Mouse (Mus musculus): ENCODE data around the gene Cdc123.

The Cdc123 gene

DNA sequence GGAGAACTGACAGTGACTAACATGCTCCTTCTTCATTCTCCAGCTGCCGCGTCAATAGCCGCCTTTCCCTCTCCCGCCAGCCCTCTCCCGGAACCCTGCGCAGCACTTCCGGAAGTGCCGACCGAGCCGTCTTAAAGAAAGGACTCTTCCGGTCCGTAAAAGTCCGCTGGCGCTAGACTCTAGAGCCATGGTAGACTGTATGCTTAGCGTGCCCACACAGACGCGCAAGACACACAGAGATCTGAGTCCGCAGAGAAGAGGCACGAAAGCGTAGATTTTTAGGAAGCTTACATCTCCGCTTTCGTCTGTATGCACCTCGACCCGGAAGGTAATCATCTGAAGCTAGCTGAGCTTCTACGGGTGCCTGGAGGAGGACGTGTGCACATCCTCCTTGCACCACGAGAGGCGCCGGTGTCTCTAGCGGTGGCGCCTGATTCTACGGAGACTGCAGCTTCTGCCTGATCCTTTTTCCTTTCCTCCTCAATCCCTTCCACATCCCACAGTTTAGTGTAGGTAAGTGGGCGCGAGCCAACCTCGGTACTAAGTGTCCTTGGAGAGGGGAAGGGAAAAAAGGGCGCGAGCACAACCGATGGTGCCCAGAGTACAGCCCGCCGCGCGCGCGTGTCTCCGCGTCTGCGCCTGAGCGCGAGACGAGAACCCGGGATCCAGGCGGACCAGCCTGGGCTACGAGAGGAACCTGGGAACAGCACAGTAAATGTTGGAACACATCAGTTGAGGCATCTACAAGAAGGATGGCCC, at the start of gene Cdc123, which contains the start of gene Nudt5:
Cdc123 (minus strand) TSS at position 292 of the 759 bp plus-strand sequence.
Nudt5 (plus strand) TSS at position 147 of the 759 bp plus-strand sequence.
- DNase-seq (ENCODE audit: low read depth, low spot score): peak; percentile 92

DNA sequence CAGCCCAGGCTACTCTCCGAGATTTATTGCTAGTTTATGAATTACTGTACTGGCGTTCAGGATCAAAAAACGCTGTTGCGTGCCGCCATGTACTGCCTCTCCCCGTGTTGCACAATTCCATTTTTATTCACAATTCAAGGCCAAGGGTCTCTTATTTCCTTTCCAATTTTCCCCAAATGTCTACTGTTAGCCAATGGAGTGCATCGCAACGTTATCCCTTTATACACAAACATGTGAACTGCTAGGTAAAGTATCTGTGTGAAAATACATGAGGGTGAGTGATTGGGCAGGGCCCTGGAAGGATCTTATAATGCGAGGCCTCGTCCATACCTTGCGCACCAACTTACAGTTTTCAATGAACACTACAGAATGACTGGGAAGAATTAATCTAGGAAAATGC, 49.3 kb upstream of the Cdc123 start:
- peak; percentile 35 for DNase-seq (ENCODE audit: low read depth, low spot score)

DNA sequence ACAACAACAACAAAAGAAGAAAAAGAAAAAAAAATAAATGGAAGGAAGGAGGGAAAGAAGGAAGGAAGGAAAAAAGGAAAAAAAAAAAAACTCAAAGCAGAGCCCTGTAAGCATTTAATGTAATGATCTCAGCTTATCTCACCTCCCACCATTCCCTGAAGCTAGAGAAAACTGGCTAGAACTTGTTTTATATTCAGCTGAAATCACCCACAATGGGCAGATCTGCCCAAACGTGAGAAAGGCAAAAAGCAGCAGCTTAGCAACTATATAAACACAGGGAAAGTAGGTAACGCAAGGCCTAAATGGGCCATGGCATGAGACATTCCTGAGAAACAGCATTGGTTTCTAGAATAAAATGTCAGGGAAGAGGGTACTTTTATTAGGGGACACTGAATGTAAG, 44.4 kb upstream of the Cdc123 start:
- DNase-seq (ENCODE audit: low read depth, low spot score): no peak

DNA sequence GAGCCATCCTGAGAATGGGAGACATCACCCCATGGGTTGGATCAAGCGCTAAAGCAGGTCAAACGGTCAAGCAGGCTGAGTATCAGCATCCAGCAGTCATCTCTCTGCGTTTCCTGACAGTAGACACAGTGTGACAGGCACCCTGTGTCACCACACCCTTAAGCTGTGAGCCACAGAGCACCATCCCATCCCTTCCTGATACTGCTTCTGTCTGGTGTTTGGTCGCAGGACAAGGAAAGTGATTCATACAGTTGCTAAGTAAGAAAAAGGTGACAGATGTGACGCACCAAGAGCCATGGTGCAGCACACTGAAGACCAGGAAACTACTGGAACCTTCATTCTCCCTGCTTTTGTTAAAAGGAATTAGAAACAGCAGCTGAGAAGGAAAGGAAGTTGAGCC, 43.9 kb upstream of the Cdc123 start:
- DNase-seq (ENCODE audit: low read depth, low spot score): no peak

DNA sequence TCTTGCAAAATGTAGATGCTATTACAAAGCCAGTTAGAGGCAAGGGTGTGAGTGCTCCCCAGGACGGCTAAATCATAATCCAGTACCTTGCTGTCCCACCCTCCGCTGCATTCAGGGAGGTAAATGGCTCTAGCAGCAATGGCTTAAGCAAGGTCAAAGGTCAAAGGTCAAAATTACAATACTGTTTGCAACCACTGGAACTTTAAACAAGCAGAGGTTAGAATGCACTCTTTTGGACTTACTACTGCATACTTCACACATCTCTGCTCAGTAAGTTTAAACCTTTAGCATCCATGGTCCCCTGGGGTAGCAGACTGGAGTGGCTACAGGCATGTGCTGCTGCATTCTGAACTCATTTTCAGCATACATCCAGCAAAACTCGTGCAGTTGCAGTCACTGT, 32.5 kb upstream of the Cdc123 start:
- DNase-seq (ENCODE audit: low read depth, low spot score): no peak

DNA sequence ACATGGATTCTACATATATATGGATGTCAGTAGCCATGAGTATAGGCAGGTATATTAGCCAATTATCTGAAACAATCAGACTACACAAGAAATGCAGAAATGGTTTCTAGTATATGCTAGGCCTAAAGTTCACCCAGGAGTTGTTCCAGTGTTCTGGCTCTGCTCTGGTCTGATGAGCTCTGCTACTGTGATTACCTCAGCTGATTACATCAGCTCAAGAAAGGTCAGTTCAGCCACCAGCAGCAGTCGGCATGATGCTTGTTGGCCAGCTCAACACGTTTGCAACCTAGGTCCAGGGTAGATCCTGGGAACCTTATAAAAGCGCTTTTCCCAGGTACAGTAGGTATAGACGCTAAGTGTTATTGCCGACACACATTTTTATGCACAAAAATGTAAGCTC, 24.8 kb upstream of the Cdc123 start:
- no peak for DNase-seq (ENCODE audit: low read depth, low spot score)

DNA sequence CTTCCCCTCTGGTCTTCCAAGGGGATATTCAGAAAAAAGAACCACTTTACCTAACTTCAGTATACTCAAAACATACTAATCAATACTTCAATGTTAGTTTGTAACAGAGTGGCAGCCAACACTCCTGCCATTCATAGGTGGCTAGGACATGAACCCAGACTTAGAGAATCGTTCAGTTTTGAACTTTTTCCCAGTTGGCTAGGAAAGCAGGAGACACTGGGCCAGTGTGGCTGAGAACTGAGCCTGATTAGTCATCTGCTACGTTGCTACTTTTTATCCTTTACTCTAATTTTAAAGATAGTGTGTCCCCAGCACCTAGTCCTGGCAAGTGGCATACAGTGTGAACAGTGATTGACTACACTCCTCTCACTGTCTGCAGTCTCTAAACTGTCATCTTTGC, 22.7 kb upstream of the Cdc123 start:
- DNase-seq (ENCODE audit: low read depth, low spot score): peak; percentile 10

DNA sequence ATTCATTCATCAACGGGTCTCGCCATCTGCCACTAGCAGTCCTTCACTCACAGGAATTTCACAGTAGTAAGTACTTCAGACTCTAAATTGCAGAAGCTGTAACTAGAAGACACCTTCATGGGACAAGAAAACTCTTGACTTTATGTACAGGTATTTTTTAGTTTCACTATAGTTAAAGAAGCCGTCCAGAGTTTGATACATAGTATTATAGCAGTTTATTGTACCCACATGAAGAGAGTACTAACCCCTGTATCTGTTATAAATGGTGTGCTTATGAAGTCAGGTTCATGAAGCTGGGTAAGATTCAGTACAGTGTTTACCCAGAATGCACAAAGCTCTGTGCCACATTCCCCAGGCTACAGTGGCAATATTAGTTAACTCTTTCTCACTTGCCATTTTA, 17.9 kb upstream of the Cdc123 start, which contains the start of gene Gm13199:
Gm13199 (minus strand) TSS at position 101 of the 400 bp plus-strand sequence.
- no peak for DNase-seq (ENCODE audit: low read depth, low spot score)

DNA sequence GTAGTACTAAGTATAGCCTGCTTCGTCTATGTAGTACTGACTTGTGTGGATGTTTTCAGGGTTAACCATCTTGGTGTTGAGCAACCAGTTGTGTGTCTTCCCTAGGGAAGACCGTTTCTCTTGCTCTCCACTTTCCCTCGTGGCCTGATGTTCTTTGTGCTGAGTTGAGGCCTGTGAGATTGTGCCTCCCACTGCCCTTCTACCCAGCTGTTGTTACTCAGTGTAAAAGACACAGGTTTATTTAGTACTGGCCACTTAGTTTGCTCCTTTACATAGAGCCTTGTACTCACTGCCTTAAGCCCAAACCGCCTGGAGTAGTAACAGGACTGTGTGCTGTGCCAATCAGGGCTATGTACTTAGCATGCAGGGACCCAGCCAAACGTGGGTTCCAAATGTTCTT, 6.9 kb upstream of the Cdc123 start:
- DNase-seq (ENCODE audit: low read depth, low spot score): no peak

DNA sequence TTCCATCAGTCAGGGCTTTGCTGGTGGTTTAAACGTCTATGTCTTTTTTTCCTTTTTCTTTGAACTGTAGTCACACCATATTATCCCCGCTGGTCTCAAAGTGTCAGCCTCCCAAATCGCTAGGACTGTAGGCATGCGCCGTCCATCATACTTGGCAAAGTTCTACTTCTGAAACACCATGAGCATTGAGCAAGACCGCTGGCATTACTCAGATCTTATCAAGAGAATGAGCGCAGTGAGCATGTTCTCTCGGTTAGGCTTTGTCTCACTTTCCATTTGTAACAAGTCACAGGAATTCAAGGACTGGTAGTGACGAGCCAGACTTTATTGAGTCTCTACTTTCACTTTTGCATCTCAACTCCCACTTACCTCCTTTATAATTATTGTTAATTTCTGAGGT, 6.2 kb upstream of the Cdc123 start:
- DNase-seq (ENCODE audit: low read depth, low spot score): no peak

DNA sequence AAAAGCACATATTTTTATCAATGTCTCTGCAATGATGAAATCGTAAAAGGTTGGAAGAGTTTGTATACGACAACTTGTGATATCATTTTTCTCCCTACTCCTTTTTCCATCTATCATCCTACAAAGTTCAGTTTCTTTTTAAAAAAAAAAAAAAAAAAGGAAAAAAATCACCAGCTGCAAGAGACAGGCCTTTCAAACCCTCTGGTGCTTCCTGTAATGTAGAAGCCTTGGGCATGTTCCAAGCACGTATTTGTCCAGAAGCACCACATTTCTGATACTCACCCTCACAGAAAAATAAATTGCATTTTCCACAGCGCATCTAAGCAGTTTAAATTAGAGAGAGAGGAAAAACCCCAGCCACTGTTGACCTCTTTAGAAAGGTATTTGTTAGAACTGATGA, 862 bp upstream of the Cdc123 start:
- peak; percentile 44 for DNase-seq (ENCODE audit: low read depth, low spot score)

DNA sequence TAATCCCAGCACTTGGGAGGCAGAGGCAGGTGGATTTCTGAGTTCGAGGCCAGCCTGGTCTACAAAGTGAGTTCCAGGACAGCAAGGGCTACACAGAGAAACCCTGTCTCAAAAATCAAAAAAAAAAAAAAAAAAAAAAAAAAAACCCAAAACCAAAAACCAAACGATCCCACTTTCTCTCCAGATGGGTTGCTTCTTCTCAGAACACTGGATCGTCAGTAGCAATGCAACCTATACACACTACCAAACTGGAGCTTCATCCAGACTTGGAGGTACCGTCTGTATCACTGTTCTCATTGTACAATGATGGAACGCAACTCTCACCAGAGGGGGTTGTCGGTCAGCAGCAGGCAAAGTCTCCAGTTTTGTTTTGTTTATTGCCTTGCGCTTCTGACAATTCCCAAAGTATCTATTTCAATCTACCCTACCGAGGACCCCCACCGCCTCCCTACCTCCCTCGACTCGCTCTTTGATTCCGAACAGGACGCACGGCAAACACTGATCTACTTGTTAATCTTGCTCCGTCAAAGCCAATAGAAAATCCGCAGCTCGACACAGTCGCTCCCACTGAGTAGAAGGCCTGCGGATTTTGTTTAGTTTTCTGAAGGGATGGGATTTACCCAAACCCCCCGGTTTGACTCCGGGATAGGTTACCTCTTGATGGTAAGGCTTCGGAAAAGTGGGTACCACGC, 637 bp downstream of the Cdc123 start:
- no peak for DNase-seq (ENCODE audit: low read depth, low spot score)

DNA sequence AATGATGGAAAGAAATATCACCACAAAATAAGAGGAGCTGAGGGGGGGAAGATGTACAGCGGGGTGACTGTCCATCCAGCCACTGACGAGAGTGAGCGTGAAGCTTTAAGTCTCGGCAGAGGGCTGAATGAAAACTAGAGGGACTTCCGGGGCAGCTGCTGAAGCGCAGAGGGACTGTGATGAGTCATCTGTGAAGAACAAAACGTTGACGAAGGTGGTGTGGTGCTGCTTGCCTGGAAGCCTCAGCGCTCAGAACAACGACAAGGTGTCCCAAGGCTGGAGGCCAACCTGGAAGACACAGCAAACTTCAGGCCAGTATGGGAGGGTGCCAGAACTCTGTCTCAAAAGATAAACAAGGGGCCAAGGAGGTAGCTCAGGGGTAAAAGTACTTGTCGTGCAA, 4.1 kb downstream of the Cdc123 start:
- DNase-seq (ENCODE audit: low read depth, low spot score): no peak

DNA sequence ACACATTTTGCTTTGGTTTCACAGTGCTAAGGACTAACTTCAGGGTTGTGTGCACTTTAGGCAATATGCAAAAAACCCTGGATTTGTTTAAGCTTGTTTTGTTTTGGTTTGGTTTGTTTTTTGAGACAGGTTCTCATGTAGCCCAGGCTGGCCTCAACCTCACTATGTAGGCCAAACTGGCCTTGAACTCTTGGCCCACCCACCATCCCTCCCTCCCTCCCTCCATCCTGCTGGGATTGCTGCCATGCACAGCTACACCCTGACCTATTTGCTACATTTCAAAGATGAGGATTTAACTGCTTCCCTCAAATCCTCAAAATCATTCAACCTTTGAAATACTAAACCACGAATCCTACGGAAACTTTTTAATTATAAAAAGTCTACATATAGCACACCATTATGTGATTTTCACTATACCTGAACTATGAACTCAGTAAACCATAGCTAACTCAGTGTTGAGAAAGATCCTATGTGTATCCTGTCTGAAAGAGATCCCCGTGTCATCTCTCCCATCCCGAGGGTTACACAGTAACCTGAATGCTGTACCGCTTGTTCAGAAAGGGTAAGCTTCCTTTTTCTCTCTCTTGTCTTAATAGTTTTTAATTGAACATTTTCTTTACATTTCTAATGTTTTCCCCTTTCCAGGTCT, 19.6 kb downstream of the Cdc123 start:
- DNase-seq (ENCODE audit: low read depth, low spot score): no peak

DNA sequence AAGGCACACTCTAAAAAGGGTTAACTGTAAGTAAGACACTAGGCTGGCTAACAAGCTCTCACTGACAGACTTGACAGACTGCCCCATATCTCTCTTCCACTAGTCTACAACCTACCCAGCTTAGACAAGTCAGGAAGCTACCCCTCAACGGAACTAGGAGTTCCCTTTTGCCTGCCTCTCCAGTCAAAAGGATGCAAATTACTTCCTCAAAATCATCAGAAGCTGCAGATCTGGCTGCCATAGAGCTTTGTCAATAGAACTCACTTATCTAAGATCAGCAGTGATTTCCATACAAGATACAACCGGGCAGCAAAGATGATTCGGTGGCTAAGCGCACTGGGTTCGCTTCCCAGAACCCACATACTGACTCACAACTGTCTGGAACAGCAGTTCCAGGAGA, 20.3 kb downstream of the Cdc123 start:
- DNase-seq (ENCODE audit: low read depth, low spot score): no peak

DNA sequence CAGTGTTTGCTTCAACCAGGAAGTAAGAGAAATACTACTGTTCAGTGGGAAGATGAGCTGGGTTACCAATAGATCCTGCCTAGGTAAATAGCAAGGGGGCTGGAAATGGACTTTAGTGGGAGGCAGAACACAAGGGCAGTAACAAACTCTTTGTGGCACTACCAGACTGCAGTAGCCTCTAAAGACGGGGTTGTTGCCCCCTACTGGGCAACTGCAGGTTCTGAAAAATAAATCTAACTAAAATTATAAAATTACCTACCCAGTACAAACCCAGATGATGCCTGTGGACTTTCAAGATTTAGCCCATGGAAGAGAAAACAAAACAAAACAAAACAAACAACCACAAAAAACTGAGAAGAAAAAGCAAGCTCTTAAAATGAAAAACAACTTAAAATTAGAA, 20.8 kb downstream of the Cdc123 start:
- peak; percentile 42 for DNase-seq (ENCODE audit: low read depth, low spot score)

DNA sequence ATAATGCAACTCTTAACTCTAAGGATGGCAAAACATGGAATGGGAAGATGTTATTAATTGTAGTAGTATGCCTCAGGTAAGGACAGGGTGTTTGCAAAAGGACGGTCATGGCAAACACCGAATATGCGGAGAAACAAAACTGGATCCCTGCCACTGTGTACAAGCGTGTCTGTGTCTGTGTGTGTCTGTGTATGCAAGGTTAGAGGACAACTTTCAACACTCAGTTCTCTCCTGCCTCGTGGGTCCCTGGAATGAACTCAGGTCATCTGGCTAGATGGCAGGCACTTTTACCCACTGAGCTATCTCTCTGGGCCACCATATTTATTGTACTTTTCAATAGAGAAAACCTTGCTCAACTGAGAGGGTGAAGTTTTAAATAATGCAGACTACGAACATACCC, 22.5 kb downstream of the Cdc123 start:
- DNase-seq (ENCODE audit: low read depth, low spot score): no peak

DNA sequence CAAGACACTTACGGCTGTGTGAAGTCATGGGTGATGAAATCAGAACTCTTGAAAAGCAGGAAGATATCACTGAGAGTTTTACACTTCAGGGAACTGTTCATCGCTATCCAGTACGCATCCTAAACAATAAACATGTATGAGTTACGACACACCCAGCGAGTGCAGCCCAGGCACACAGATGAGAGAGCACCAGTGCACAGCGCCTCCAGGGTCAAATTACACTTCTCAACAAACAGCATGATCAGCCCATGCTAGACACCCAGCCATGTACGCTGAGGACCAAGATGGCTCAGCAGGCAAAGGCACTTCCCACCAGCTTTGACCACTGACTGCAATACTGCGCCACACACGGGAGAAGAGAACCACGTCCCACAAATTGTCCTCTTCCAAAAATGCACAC, 23.7 kb downstream of the Cdc123 start:
- DNase-seq (ENCODE audit: low read depth, low spot score): no peak

DNA sequence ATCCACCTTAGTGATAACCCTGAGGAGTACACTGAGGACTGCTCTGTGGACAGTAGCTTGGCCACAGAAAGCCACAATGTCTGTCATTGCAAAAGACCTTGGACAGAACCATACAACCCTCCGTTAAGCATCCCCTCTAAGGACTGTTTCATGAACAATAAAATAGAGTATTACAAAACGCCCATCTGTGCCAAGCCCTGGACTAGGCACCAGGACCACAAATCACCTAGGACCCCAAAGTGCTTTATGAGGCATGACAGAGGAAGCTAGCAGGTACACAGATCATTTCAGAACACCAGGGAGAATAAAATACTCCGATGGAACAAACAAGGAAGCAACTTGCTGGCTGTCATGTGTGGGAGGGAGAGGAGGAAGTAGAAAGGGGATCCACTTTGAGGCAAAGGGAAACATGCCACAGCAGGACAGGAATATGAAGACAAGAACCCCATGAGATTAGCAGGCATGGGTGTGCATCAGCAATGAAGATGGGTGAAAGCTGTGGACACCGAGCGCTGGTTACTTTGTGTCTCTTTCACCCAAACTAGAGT, 33.7 kb downstream of the Cdc123 start:
- no peak for DNase-seq (ENCODE audit: low read depth, low spot score)

DNA sequence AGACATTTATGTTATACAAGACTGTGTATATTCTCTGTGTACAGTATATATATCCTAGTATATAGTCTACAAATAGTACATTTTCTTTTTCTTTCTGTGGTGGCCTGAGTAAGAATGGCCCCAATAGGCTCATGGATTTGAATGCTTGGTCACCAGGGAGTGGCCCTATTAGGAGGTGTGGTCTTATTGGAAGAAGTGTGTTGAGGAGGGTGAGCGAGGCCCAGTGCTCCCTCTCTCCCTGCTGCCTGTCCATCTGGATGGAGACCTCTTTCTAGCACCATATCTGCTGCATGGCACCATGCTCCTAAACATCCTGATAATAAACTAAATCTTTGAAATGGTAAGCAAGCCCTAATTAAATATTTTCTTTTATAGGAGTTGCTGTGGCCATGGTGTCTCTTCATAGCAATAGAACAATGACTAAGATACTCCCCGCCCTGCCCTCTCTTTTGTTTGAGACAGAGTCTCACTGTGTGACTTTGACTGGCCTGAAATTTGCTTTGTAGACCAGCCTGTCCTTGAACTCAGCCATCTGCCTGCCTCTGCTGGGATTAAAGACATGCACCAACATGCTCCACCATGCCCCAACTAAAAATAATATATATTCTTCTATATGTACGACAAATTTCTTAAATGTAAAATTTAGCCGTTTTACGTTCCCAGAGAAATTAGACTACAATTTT, 34.8 kb downstream of the Cdc123 start:
- no peak for DNase-seq (ENCODE audit: low read depth, low spot score)

DNA sequence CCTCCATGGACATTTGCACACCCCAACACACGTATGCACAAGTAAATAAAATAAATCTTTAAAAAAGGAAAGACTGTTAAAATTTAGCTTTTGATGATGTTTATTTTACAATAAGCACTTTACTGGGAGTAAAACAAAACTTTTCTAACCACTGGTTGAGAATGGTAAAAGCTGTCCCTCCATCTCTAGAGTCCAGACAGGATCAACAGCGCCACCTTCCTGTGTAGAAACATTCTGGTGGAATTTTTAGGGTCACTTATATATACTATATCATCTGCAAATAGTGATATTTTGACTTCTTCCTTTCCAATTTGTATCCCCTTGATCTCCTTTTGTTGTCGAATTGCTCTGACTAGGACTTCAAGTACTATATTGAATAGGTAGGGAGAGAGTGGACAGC, 38.8 kb downstream of the Cdc123 start:
- DNase-seq (ENCODE audit: low read depth, low spot score): peak; percentile 57

DNA sequence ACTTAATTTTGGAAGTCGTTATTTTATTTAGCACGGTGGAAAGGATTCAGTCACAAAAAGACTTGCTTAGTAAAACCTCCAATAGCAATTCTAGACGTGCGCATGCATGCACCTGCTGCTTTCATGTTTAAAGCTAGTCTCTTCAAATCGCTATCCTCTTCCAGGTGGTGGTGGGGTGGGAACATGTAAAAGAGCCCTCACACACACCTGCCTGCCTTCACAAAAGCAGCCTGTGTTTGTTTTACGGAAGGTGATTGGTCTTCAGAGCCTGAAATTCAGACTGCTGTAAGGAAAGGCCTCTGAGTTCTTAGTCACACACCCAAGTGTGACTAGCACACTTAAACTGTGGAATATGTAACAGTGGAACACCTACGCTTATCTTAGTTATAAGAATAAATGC, 39.7 kb downstream of the Cdc123 start:
- DNase-seq (ENCODE audit: low read depth, low spot score): no peak
